Mouse (Mus musculus): ENCODE measurements around the gene Gfpt2.

The Gfpt2 gene

DNA sequence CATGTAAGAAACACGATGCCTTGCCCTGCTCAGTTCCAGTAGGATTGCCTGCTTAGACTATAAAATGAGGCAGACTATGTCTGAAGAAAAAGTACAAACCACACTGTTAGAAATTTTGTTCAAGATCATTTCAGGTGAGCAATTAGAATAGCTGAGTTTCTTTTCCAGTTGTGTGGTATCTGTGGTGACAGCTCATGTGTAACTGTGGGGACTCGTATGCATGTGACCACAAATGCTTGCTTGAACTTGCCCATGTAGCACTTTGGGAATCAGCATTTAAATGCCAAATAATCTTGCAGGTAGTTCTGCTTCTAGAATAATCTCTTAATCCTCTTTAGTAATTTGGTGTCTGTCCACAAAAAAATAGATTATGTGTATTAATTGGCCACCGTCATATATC is 89.4 kb downstream of the Gfpt2 start:
- DNase-seq (ENCODE audit: low spot score in 2 of 2), result no peak

All from urinary bladder, adult 18-20 months (tissue).